Mouse (Mus musculus) cerebellum, postnatal 36 days (tissue): ENCODE results near the gene Nrip2.

Experiments
- DNase-seq, 2 experiments: peaks; one replicate each; pipeline ENCODE4 v3.0.0; 2021 to 2022; ENCODE audit warnings: mixed read lengths in 2 of 2

Gene Nrip2

GRCm38 (mm10) chr6:128437731-128438316, 38.7 kb downstream of the Nrip2 start:
- peak; percentile 69 to 71 for DNase-seq

- DNase-seq, result peak; percentile 86 to 94
Observed at GRCm38 (mm10) chr6:128438317-128438870, 39.3 kb downstream of the Nrip2 start, which contains the start of gene Fkbp4. TSS of gene Fkbp4 (minus strand) at chr6:128438677.

GRCm38 (mm10) chr6:128438871-128439341, 39.8 kb downstream of the Nrip2 start:
- DNase-seq, result peak in 1 of 2 experiments; percentile 29

GRCm38 (mm10) chr6:128440238-128440637, 41.1 kb downstream of the Nrip2 start:
- no peak for DNase-seq

- DNase-seq, result peak; percentile 54 to 65
Observed at GRCm38 (mm10) chr6:128445761-128446535, 46.9 kb downstream of the Nrip2 start.

GRCm38 (mm10) chr6:128447063-128447462, 48.0 kb downstream of the Nrip2 start:
- DNase-seq, result no peak

GRCm38 (mm10) chr6:128455835-128456605, 56.9 kb downstream of the Nrip2 start:
- no peak for DNase-seq

GRCm38 (mm10) chr6:128457186-128457585, 58.1 kb downstream of the Nrip2 start:
- DNase-seq, result no peak

GRCm38 (mm10) chr6:128460321-128460720, 61.2 kb downstream of the Nrip2 start:
- DNase-seq, result no peak

- no peak for DNase-seq
Observed at GRCm38 (mm10) chr6:128460729-128461503, 61.8 kb downstream of the Nrip2 start.

GRCm38 (mm10) chr6:128461606-128462005, 62.5 kb downstream of the Nrip2 start:
- no peak for DNase-seq

- no peak for DNase-seq
Observed at GRCm38 (mm10) chr6:128464996-128465395, 65.9 kb downstream of the Nrip2 start.
